Comparison of ENCODE assay signal across 38 mouse cellular contexts in genomic region chr5:135376341-135376740, GRCm38 (mm10). TPM values are rescaled to one million over a fixed set of nuclear protein-coding genes. Genes with fewer than 3 reads are reported as not detected.
"Had no signal": no experiment of that assay in that cellular context is flagged by ENCODE, and none has a peak within 500 bp of the region (broad histone marks: within the 10 kb centered on the region; RNA-seq: fewer than 3 reads in every experiment).

No protein-coding gene starts in this region.

- H3K4me2 ChIP-seq: embryonic facial prominence, embryonic 12.5 days; embryonic facial prominence, embryonic 13.5 days; embryonic facial prominence, embryonic 15.5 days; forebrain, embryonic 12.5 days; forebrain, embryonic 13.5 days; forebrain, embryonic 15.5 days had no signal

- DNase-seq: cerebellum, adult 9-10 months; cerebellum, adult 9-11 months; cerebellum, postnatal 10 days; cerebellum, postnatal 14 days; cerebellum, postnatal 25 days; cerebellum, postnatal 36 days; embryo, embryonic 11 days; forebrain, postnatal 0 days; gastrocnemius, adult 2 months; gastrocnemius, postnatal 10 days; gastrocnemius, postnatal 14 days; gastrocnemius, postnatal 25 days; gastrocnemius, postnatal 36 days; heart, adult 11 months; heart, adult 18-20 months had no signal

- H3K4me1 ChIP-seq: embryonic facial prominence, embryonic 10.5 days; embryonic facial prominence, embryonic 12.5 days; forebrain, embryonic 10.5 days; forebrain, embryonic 12.5 days; forebrain, embryonic 15.5 days had no signal

- H3K27me3 ChIP-seq: embryonic facial prominence, embryonic 12.5 days; embryonic facial prominence, embryonic 13.5 days; embryonic facial prominence, embryonic 15.5 days; forebrain, embryonic 12.5 days; forebrain, embryonic 13.5 days; forebrain, embryonic 15.5 days had no signal

- H3K27ac ChIP-seq: embryonic facial prominence, embryonic 10.5 days; embryonic facial prominence, embryonic 12.5 days; embryonic facial prominence, embryonic 13.5 days; embryonic facial prominence, embryonic 15.5 days; forebrain, embryonic 10.5 days; forebrain, embryonic 12.5 days; forebrain, embryonic 13.5 days; forebrain, embryonic 15.5 days; gastrocnemius, adult 2 months; heart, adult 2 months had no signal

- ATAC-seq: forebrain, embryonic 13.5 days; forebrain, embryonic 14.5 days; forebrain, embryonic 15.5 days; forebrain, embryonic 16.5 days; forebrain, postnatal 0 days had no signal

- H3K9ac ChIP-seq: embryonic facial prominence, embryonic 12.5 days; embryonic facial prominence, embryonic 13.5 days; embryonic facial prominence, embryonic 15.5 days; forebrain, embryonic 12.5 days; forebrain, embryonic 13.5 days; forebrain, embryonic 15.5 days; forebrain, postnatal 0 days had no signal

- H3K9me3 ChIP-seq: embryonic facial prominence, embryonic 10.5 days; embryonic facial prominence, embryonic 12.5 days; embryonic facial prominence, embryonic 13.5 days; embryonic facial prominence, embryonic 15.5 days; forebrain, embryonic 12.5 days; forebrain, embryonic 13.5 days; forebrain, embryonic 15.5 days had no signal

- H3K4me3 ChIP-seq: embryonic facial prominence, embryonic 10.5 days; embryonic facial prominence, embryonic 12.5 days; embryonic facial prominence, embryonic 13.5 days; embryonic facial prominence, embryonic 15.5 days; erythroblast, embryonic 14.5 days; forebrain, embryonic 10.5 days; forebrain, embryonic 12.5 days; forebrain, embryonic 13.5 days; forebrain, embryonic 15.5 days; gastrocnemius, adult 2 months; heart, adult 2 months had no signal

RNA-seq across cellular contexts. Expression of gene Trim50, which starts 23.2 kb away (rescaled TPM):
- total RNA-seq: common myeloid progenitor, adult 5-6 weeks; forebrain, postnatal 0 days; gastrocnemius, adult 18-20 months; gastrocnemius, adult 2 months; gastrocnemius, adult 8-10 months; gastrocnemius, postnatal 10 days; gastrocnemius, postnatal 14 days; gastrocnemius, postnatal 25 days; gastrocnemius, postnatal 36 days; gastrocnemius, postnatal 4 days; granulocyte monocyte progenitor cell, adult 5-6 weeks had no signal
- polyA plus RNA-seq: cortical plate, adult 2 months; embryonic facial prominence, embryonic 10.5 days; embryonic facial prominence, embryonic 11.5 days; embryonic facial prominence, embryonic 12.5 days; embryonic facial prominence, embryonic 14.5 days; embryonic facial prominence, embryonic 15.5 days; erythroblast, embryonic 14.5 days; forebrain, embryonic 10.5 days; forebrain, embryonic 11.5 days; forebrain, embryonic 12.5 days; forebrain, embryonic 13.5 days; forebrain, embryonic 14.5 days; forebrain, embryonic 15.5 days; forebrain, embryonic 16.5 days; forebrain, postnatal 0 days; frontal cortex, adult 2 months; gonadal fat pad, adult 2 months; heart, adult 2 months had no signal

RNA-seq across cellular contexts. Expression of gene Fkbp6, which starts 26.5 kb away (rescaled TPM):
- total RNA-seq: common myeloid progenitor, adult 5-6 weeks; forebrain, postnatal 0 days; gastrocnemius, adult 18-20 months; gastrocnemius, adult 2 months; gastrocnemius, adult 8-10 months; gastrocnemius, postnatal 10 days; gastrocnemius, postnatal 14 days; gastrocnemius, postnatal 25 days; gastrocnemius, postnatal 36 days had no signal
- polyA plus RNA-seq: embryonic facial prominence, embryonic 10.5 days; embryonic facial prominence, embryonic 11.5 days; embryonic facial prominence, embryonic 12.5 days; embryonic facial prominence, embryonic 13.5 days; embryonic facial prominence, embryonic 14.5 days; embryonic facial prominence, embryonic 15.5 days; erythroblast, embryonic 14.5 days; forebrain, embryonic 13.5 days; forebrain, embryonic 14.5 days; forebrain, embryonic 16.5 days; forebrain, postnatal 0 days; gonadal fat pad, adult 2 months; heart, adult 2 months had no signal
